Mouse (Mus musculus): ENCODE measurements around the gene Dcaf17. TPM values are rescaled to one million over a fixed set of nuclear protein-coding genes. Genes with fewer than 3 reads are reported as not detected.

Dcaf17 gene
- polyA plus RNA-seq (2015; fragmentation: Nextera tagmentation; extraction: Ambion mirVana) = 14.7 and 16.2 TPM in 2 replicates

- peaks cover 24% of the 10 kb centered on the region for H3K4me1 ChIP-seq (replicated peaks)
- H3K9me3 ChIP-seq (replicated peaks) = no peaks in the 10 kb centered on the region
- peak within 1 kb of the TSS; percentile 95 for H3K4me2 ChIP-seq
- H3K36me3 ChIP-seq (replicated peaks) = peaks cover 10% of the 10 kb centered on the region; the same call in 1 of the 2 replicates
- H3K4me3 ChIP-seq (replicated peaks) = peak within 1 kb of the TSS; percentile 82
- WGBS (ENCODE audit: insufficient replicate concordance) = under 1% methylated on average over 57 of the region's 57 CpGs
- no peaks in the 10 kb centered on the region for H3K27me3 ChIP-seq
- peak within 1 kb of the TSS; percentile 91 for H3K27ac ChIP-seq (replicated peaks)
- H3K9ac ChIP-seq = peak within 1 kb of the TSS; percentile 78
- ATAC-seq (ENCODE audit: insufficient read depth) = peak; percentile 97
These were observed at the start of gene Dcaf17, which contains the start of gene Mettl8 for GRCm38 (mm10) chr2:71055300-71056114. TSS of gene Dcaf17 (plus strand) at chr2:71055328. TSS of gene Mettl8 (minus strand) at chr2:71055583.

DNA sequence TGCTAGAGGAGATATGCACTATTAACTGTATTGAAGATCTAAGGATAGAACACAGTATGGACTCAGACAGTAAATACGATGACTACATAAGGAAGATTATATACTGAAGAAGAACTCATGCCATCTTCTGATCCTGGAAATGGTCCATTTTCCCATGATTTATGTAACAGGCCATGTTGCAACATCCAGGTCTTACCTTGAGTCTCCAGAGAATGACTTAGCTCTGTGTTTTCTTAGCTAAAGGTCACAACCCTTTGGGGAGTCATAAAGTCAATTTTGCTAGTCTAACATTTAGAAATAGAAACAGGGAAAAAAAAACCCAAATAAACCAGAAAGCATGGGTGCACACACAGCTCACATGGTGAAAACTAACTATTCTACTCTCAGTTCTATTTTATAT lies 43.3 kb upstream of the Dcaf17 start:
- Histone ChIP-seq H3K9ac (no peak overlapping the region), H3K4me1 (replicated peaks) (no peaks in the 10 kb centered on the region), H3K27me3 (no peaks in the 10 kb centered on the region), H3K4me3 (replicated peaks) (no peak overlapping the region), H3K27ac (replicated peaks) (no peak overlapping the region), H3K36me3 (replicated peaks) (0 out of 2 replicates have a peak, but pooled peaks cover 2% of the 10 kb centered on the region), H3K9me3 (replicated peaks) (no peaks in the 10 kb centered on the region), H3K4me2 (no peak overlapping the region)
- no peak for ATAC-seq (ENCODE audit: insufficient read depth)
- 81% methylated on average over 1 of the region's 1 CpGs for WGBS (ENCODE audit: insufficient replicate concordance)

DNA sequence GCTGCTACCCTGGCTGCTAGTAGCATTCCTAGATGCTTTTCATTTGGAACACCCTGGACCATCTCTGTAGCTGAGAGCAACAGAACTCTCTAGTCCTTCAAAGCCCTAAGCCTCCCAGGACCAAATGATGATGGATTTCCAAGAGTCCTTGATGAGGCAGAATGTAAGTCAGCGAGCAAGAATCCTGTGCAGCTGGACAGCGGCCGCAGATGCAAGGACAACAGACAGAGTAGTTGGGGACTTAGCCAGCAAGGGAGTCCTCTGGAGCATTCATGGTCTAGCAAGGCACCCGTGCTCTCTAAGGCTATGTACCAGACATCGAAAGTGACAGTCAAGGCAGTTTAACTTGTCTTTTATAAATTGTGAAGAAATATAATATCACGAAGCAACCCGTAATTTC lies 41.6 kb upstream of the Dcaf17 start:
- no peak overlapping the region for H3K9ac ChIP-seq
- H3K4me3 ChIP-seq (replicated peaks) = no peak overlapping the region
- H3K4me1 ChIP-seq (replicated peaks) = no peaks in the 10 kb centered on the region
- 91% methylated on average over 7 of the region's 7 CpGs for WGBS (ENCODE audit: insufficient replicate concordance)
- no peak overlapping the region for H3K27ac ChIP-seq (replicated peaks)
- H3K27me3 ChIP-seq = no peaks in the 10 kb centered on the region
- H3K36me3 ChIP-seq (replicated peaks) = 0 out of 2 replicates have a peak, but pooled peaks cover 2% of the 10 kb centered on the region
- H3K4me2 ChIP-seq = no peak overlapping the region
- H3K9me3 ChIP-seq (replicated peaks) = no peaks in the 10 kb centered on the region
- no peak for ATAC-seq (ENCODE audit: insufficient read depth)

DNA sequence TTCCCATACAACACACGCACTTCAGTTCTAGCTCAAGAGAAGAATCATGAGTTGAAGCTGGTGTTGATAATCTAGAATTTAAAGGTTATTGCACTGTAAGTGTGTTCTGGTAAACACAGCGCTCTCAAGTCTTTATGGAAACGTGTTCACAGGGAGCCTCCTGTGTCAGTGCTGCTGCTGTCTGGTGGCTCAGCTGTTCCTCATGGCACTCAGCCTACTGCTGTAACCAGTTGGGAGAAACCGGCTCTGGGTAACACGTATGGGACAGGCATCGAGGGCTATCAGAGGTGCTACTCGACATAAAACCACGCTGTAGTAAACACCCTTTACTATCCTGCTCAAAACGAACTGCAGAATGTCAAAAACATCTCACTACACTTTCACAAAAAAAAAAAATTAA lies 35.9 kb upstream of the Dcaf17 start:
- no peaks in the 10 kb centered on the region for H3K9me3 ChIP-seq (replicated peaks)
- no peak for ATAC-seq (ENCODE audit: insufficient read depth)
- H3K27me3 ChIP-seq = no peaks in the 10 kb centered on the region
- H3K27ac ChIP-seq (replicated peaks) = no peak overlapping the region
- H3K9ac ChIP-seq = no peak overlapping the region
- WGBS (ENCODE audit: insufficient replicate concordance) = 75% methylated on average over 9 of the region's 9 CpGs
- H3K4me2 ChIP-seq = no peak overlapping the region
- H3K4me3 ChIP-seq (replicated peaks) = no peak overlapping the region
- peaks cover 5% of the 10 kb centered on the region; the same call in 1 of the 2 replicates for H3K4me1 ChIP-seq (replicated peaks)
- H3K36me3 ChIP-seq (replicated peaks) = 0 out of 2 replicates have a peak, but pooled peaks cover 2% of the 10 kb centered on the region

GRCm38 (mm10) chr2:71019704-71020375 lies 35.3 kb upstream of the Dcaf17 start:
- H3K27ac ChIP-seq (replicated peaks) = no peak overlapping the region
- 57% methylated on average over 8 of the region's 8 CpGs for WGBS (ENCODE audit: insufficient replicate concordance)
- H3K36me3 ChIP-seq (replicated peaks) = 0 out of 2 replicates have a peak, but pooled peaks cover 2% of the 10 kb centered on the region
- H3K9ac ChIP-seq = no peak overlapping the region
- no peak for ATAC-seq (ENCODE audit: insufficient read depth)
- no peak overlapping the region for H3K4me2 ChIP-seq
- no peaks in the 10 kb centered on the region for H3K9me3 ChIP-seq (replicated peaks)
- no peaks in the 10 kb centered on the region for H3K27me3 ChIP-seq
- peaks cover 5% of the 10 kb centered on the region; the same call in 1 of the 2 replicates for H3K4me1 ChIP-seq (replicated peaks)
- H3K4me3 ChIP-seq (replicated peaks) = no peak overlapping the region

DNA sequence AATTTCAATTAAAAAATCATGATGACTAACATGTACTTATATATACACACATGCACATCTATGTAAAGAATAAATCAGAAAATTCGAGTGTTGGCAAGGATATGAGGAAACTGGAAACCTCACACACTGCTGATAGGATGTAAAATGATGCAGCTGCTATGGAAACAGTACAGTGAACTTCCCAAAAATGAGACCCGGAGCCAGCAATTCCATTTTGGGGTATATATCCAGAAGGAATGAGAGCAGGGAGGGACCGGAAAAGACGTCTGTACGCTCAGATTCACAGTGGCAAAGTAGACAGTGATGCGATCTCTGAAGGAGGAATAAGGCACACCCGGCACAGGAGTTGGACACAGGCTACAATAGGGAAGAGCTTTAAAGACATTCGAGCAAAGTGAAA lies 34.5 kb upstream of the Dcaf17 start:
- no peak for ATAC-seq (ENCODE audit: insufficient read depth)
- Histone ChIP-seq H3K4me1 (replicated peaks) (peaks cover 9% of the 10 kb centered on the region; the same call in 1 of the 2 replicates), H3K4me2 (no peak overlapping the region), H3K27ac (replicated peaks) (no peak overlapping the region), H3K9me3 (replicated peaks) (no peaks in the 10 kb centered on the region), H3K4me3 (replicated peaks) (no peak overlapping the region), H3K27me3 (no peaks in the 10 kb centered on the region), H3K9ac (no peak overlapping the region), H3K36me3 (replicated peaks) (0 out of 2 replicates have a peak, but pooled peaks cover 2% of the 10 kb centered on the region)
- WGBS (ENCODE audit: insufficient replicate concordance) = 79% methylated on average over 8 of the region's 8 CpGs

DNA sequence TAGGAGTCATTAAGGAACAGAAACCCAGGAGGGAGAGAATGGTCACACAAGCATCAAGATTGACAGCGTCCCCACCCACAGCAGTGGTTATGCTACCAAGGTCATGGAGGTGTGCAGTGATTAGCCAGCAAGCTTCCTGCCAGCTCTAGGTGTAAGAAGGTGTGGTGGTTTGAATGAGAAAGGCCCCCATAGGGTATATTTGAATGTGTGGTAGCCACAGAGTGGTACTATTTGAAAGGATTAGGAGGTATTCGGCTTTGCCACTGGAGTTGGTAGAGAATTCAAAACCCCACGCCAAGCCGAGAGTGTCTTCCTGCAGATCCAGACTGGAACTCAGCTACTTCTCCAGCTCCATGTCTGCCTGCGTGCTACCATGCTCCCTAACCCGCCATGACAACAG lies 32.1 kb upstream of the Dcaf17 start:
- Histone ChIP-seq H3K27me3 (no peaks in the 10 kb centered on the region), H3K9ac (no peak overlapping the region), H3K4me3 (replicated peaks) (no peak overlapping the region), H3K9me3 (replicated peaks) (no peaks in the 10 kb centered on the region), H3K36me3 (replicated peaks) (no peaks in the 10 kb centered on the region), H3K4me1 (replicated peaks) (peaks cover 14% of the 10 kb centered on the region; the same call in 1 of the 2 replicates), H3K4me2 (no peak overlapping the region), H3K27ac (replicated peaks) (no peak overlapping the region)
- no peak for ATAC-seq (ENCODE audit: insufficient read depth)
- WGBS (ENCODE audit: insufficient replicate concordance) = 80% methylated on average over 6 of the region's 6 CpGs

- ATAC-seq (ENCODE audit: insufficient read depth) = no peak
- H3K27ac ChIP-seq (replicated peaks) = no peak overlapping the region
- H3K9me3 ChIP-seq (replicated peaks) = no peaks in the 10 kb centered on the region
- no peak overlapping the region for H3K4me2 ChIP-seq
- WGBS (ENCODE audit: insufficient replicate concordance) = 78% methylated on average over 6 of the region's 6 CpGs
- H3K27me3 ChIP-seq = no peaks in the 10 kb centered on the region
- no peaks in the 10 kb centered on the region for H3K36me3 ChIP-seq (replicated peaks)
- H3K4me1 ChIP-seq (replicated peaks) = peaks cover 14% of the 10 kb centered on the region; the same call in 1 of the 2 replicates
- no peak overlapping the region for H3K4me3 ChIP-seq (replicated peaks)
- H3K9ac ChIP-seq = no peak overlapping the region
These were observed 31.1 kb upstream of the Dcaf17 start for GRCm38 (mm10) chr2:71023986-71024385.

- 37% methylated on average over 12 of the region's 12 CpGs for WGBS (ENCODE audit: insufficient replicate concordance)
- H3K36me3 ChIP-seq (replicated peaks) = no peaks in the 10 kb centered on the region
- peaks cover 14% of the 10 kb centered on the region; the same call in 1 of the 2 replicates for H3K4me1 ChIP-seq (replicated peaks)
- no peak overlapping the region for H3K4me3 ChIP-seq (replicated peaks)
- H3K27ac ChIP-seq (replicated peaks) = no peak overlapping the region
- ATAC-seq (ENCODE audit: insufficient read depth) = no peak
- H3K4me2 ChIP-seq = no peak overlapping the region
- no peaks in the 10 kb centered on the region for H3K27me3 ChIP-seq
- no peaks in the 10 kb centered on the region for H3K9me3 ChIP-seq (replicated peaks)
- no peak overlapping the region for H3K9ac ChIP-seq
These were observed 29.4 kb upstream of the Dcaf17 start for GRCm38 (mm10) chr2:71025576-71026315.

- H3K36me3 ChIP-seq (replicated peaks) = no peaks in the 10 kb centered on the region
- H3K4me2 ChIP-seq = no peak overlapping the region
- H3K9ac ChIP-seq = no peak overlapping the region
- no peaks in the 10 kb centered on the region for H3K9me3 ChIP-seq (replicated peaks)
- ATAC-seq (ENCODE audit: insufficient read depth) = peak; percentile 62
- no peaks in the 10 kb centered on the region for H3K27me3 ChIP-seq
- no peak overlapping the region for H3K4me3 ChIP-seq (replicated peaks)
- no peak overlapping the region for H3K27ac ChIP-seq (replicated peaks)
- 28% methylated on average over 5 of the region's 5 CpGs for WGBS (ENCODE audit: insufficient replicate concordance)
- H3K4me1 ChIP-seq (replicated peaks) = peaks cover 22% of the 10 kb centered on the region; the same call in 1 of the 2 replicates
These were observed 28.3 kb upstream of the Dcaf17 start for GRCm38 (mm10) chr2:71026787-71027186.

All from liver, embryonic 15.5 days (tissue).